Mouse (Mus musculus) hindbrain, embryonic 16.5 days (tissue): ENCODE measurements at regions not wholly inside any gene's neighbourhood (a gene's known extent, or its start where the extent isn't known, plus 50 kb on each side); places are given as distances from the start of the nearest gene placed in this dataset.

Experiments
- ATAC-seq: fragments of 200-750 bp; cut with Nextera tagmentation; 2 replicates; pipeline ENCODE4 v1.8.0; 2017; ENCODE audit warnings: moderate TSS enrichment, moderate library complexity
- H3K27ac ChIP-seq: fragments of 300-500 bp; sonication (generic); 2 replicates; pipeline ENCODE4 v1.5.1; 2014; ENCODE audit warnings: low read depth, mild to moderate bottlenecking, control low read depth, low read length, moderate library complexity
- H3K27me3 ChIP-seq: fragments of 300-500 bp; sonication (generic); replicated peaks from 2 replicates; pipeline ENCODE4 v1.6.1; 2014; ENCODE audit warnings: low read length; ENCODE audit not compliant: control insufficient read depth, insufficient read depth
- H3K36me3 ChIP-seq: fragments of 300-500 bp; sonication (generic); 2 replicates; pipeline ENCODE4 v1.6.1; 2014; ENCODE audit warnings: mild to moderate bottlenecking, low read length, moderate library complexity, mixed read lengths; ENCODE audit not compliant: control insufficient read depth, insufficient read depth
- H3K4me1 ChIP-seq: fragments of 300-500 bp; sonication (generic); 2 replicates; pipeline ENCODE4 v1.6.1; 2014; ENCODE audit warnings: low read depth, low read length; ENCODE audit not compliant: control insufficient read depth, insufficient read depth
- H3K4me2 ChIP-seq: fragments of 300-500 bp; sonication (generic); 2 replicates; pipeline ENCODE4 v1.6.1; 2014; ENCODE audit warnings: mild to moderate bottlenecking, low read length, control low read depth, moderate library complexity
- H3K4me3 ChIP-seq: fragments of 300-500 bp; sonication (generic); 2 replicates; pipeline ENCODE4 v1.5.1; 2014; ENCODE audit warnings: mild to moderate bottlenecking, low read length, control low read depth, moderate library complexity
- H3K9ac ChIP-seq: fragments of 300-500 bp; sonication (generic); 2 replicates; pipeline ENCODE4 v1.6.1; 2014; ENCODE audit warnings: low read depth, mild to moderate bottlenecking, control low read depth, low read length, moderate library complexity
- H3K9me3 ChIP-seq: fragments of 300-500 bp; sonication (generic); 2 replicates; pipeline ENCODE4 v1.6.1; 2014; ENCODE audit warnings: mild to moderate bottlenecking, low read length, moderate library complexity; ENCODE audit not compliant: control insufficient read depth
- WGBS: fragments of 180-500 bp; shearing (Covaris S2); extraction: QIAGEN DNeasy Blood & Tissue Kit; methylation state at CpG from one replicate; pipeline ENCODE4 v1.1.7; 2014; 5-methylcytosine and 5-hydroxymethylcytosine counted together

DNA sequence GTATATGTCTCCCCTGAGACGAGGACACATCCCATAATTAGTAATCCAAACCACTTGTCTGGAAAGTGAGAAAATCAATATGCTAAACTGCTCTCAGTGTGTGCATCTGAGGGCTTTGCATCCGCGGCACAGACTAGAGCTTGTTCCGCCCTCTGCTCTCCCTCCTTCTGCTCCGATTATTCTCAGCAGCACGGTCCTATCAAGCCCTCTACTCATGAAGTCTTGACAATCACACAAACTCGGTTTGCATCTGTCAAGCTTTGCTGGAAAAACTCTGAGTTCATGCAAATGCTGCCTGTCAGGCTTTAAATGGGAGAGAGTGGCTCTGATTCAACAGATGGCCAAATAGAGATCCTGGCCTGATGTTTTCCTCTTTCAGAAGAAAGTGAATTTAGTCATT lies 1121.3 kb downstream of the Cdh8 start:
- Histone ChIP-seq H3K4me3 (no peak overlapping the region), H3K9ac (no peak overlapping the region), H3K4me1 (no peaks in the 10 kb centered on the region), H3K4me2 (no peak overlapping the region), H3K27ac (no peak overlapping the region), H3K27me3 (no peaks in the 10 kb centered on the region), H3K9me3 (no peaks in the 10 kb centered on the region), H3K36me3 (no peaks in the 10 kb centered on the region)
- WGBS: 48% methylated on average over 7 of the region's 7 CpGs
- ATAC-seq: no peak

DNA sequence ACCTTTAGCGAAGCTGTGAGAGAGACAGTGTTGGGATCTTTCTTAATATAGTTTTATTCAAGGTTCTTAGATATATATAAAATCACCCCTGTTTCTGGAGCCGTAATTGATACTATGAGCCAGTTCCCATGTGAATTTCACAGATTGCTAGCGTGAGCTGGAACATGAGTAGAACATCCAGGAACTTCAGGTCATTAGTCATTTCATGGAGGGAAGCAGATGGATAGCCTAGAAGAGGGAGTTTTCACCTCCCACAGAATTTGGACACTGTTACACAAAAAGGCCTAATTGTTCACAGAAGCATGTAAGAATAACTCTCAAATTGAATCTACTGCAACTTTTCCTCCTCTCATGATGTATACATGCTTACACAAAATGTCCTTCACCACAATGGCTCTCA lies 1156.0 kb downstream of the Cdh8 start:
- Histone ChIP-seq H3K4me2 (no peak overlapping the region), H3K4me3 (no peak overlapping the region)

DNA sequence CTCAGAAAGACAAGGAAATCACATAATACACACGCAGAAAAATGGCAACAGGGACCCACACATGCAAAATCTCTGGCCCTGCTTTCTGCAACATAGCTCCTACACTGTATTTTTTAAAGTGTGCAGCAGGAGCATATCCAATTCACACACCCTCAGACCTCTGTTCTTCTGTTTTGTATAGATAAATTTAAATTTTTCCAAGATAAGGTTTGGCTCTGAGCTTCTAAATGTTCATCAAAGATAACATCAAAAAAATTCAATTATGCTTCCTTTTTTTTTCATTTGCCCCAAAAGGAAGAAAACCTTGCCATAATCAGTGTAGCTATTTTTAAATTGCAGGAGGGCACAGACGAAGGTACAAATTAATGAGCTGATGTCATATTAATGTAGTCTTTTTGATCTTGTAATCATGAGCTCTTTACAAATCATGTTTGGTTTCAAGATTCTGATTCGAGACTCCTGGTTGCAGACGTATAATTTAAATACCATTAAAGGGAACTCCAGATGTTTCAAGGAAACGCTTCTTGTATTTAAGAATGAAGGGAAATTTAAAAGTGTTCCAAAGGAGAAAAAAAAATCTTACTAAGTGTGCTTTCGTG lies 1172.8 kb downstream of the Cdh8 start:
- no peak for ATAC-seq
- Histone ChIP-seq H3K9me3 (no peaks in the 10 kb centered on the region), H3K27me3 (no peaks in the 10 kb centered on the region), H3K4me3 (no peak overlapping the region), H3K4me2 (no peak overlapping the region), H3K9ac (no peak overlapping the region), H3K27ac (no peak overlapping the region), H3K36me3 (no peaks in the 10 kb centered on the region), H3K4me1 (no peaks in the 10 kb centered on the region)
- WGBS: 66% methylated on average over 6 of the region's 6 CpGs

More for the DNA sequence above, 1156.0 kb downstream of the Cdh8 start:
- H3K36me3 ChIP-seq: no peaks in the 10 kb centered on the region
- H3K27ac ChIP-seq: no peak overlapping the region
- H3K9ac ChIP-seq: no peak overlapping the region
- no peak for ATAC-seq
- 91% methylated on average over 3 of the region's 3 CpGs for WGBS
- H3K27me3 ChIP-seq: no peaks in the 10 kb centered on the region
- no peaks in the 10 kb centered on the region for H3K9me3 ChIP-seq
- H3K4me1 ChIP-seq: no peaks in the 10 kb centered on the region

DNA sequence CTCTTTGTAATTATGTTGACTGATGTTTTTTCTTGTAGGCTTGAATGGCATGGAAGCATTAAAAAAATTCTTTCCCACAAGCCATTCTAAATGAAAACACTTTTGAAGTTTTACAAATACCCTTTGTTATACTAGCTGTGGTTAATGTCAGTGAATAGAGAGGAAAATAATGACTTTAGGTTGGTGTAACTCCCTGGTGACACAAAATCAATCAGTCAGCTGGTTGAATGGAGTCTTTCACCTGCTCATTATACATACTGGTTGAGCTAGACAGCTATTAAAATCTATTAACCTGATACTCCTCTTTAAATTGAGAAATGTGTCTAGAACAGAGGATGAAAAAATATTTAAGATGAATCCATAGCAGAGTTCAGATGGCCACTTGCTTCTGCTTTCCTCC lies 1202.3 kb downstream of the Cdh8 start:
- Histone ChIP-seq H3K4me1 (no peaks in the 10 kb centered on the region), H3K9ac (no peak overlapping the region), H3K27me3 (no peaks in the 10 kb centered on the region), H3K27ac (no peak overlapping the region), H3K36me3 (no peaks in the 10 kb centered on the region), H3K4me3 (no peak overlapping the region), H3K4me2 (no peak overlapping the region), H3K9me3 (no peaks in the 10 kb centered on the region)
- no peak for ATAC-seq
